Mouse (Mus musculus) liver, adult 2 months (tissue): ENCODE measurements around the gene Icmt.

ENCODE experiments used
- CTCF ChIP-seq: fragments of 200-500 bp; IDR thresholded peaks from 2 replicates; pipeline ENCODE4 v1.5.1; 2011; ENCODE audit warnings: low read depth, low read length, control low read depth
- POLR2A ChIP-seq: fragments of 200-500 bp; IDR thresholded peaks from 2 replicates; pipeline ENCODE4 v1.6.1; 2011; ENCODE audit warnings: low read length, control low read depth; ENCODE audit not compliant: insufficient read depth; ENCODE audit errors: extremely low read depth

- TF ChIP-seq CTCF: no peak
- TF ChIP-seq POLR2A: no peak
Measured at GRCm38 (mm10) chr4:152353886-152354637, 57.0 kb downstream of the Icmt start.
